Mouse (Mus musculus) megakaryocyte, embryonic 14.5 days (primary cell): ENCODE measurements around the gene Sfmbt2. TPM values are rescaled to one million over a fixed set of nuclear protein-coding genes. Genes with fewer than 3 reads are reported as not detected.
A peak's percentile ranks its signal among the peaks of the same experiment; 100 is the strongest.

ENCODE experiments used
- H3K27me3 ChIP-seq: replicated peaks from 2 replicates; pipeline ENCODE3; 2012; ENCODE audit warnings: inconsistent platforms
- H3K36me3 ChIP-seq: replicated peaks from 2 replicates; pipeline ENCODE3; 2012; ENCODE audit warnings: low read length, inconsistent platforms, mixed read lengths
- H3K4me1 ChIP-seq: 2 replicates; pipeline ENCODE4 v1.6.1; 2012; ENCODE audit warnings: inconsistent platforms
- H3K4me3 ChIP-seq: replicated peaks from 2 replicates; pipeline ENCODE3; 2012; ENCODE audit warnings: moderate library complexity, mild to moderate bottlenecking, inconsistent platforms
- H3K9me3 ChIP-seq: 2 replicates; pipeline ENCODE4 v1.6.1; 2012; ENCODE audit warnings: inconsistent platforms
- FLI1 ChIP-seq: IDR thresholded peaks from 2 replicates; pipeline ENCODE4 v1.6.1; 2012; ENCODE audit warnings: low read length, inconsistent platforms, mixed read lengths
- GATA1 ChIP-seq: IDR thresholded peaks from 3 replicates; pipeline ENCODE4 v1.6.1; 2012; ENCODE audit warnings: mixed read lengths, low read length, inconsistent platforms, borderline replicate concordance
- polyA plus RNA-seq: library from polyadenylated mRNA; stranded (reverse); fragments of >175 nt; gene quantifications from 2 replicates; pipeline ENCODE4 v1.2.3, GENCODE M21; 2012; ENCODE audit warnings: low replicate concordance; ENCODE audit not compliant: insufficient read depth

The Sfmbt2 gene
- polyA plus RNA-seq, 1 experiment, result not detected

- peaks cover 82% of the 10 kb centered on the region for H3K27me3 ChIP-seq
- peaks cover 51% of the 10 kb centered on the region for H3K4me1 ChIP-seq
- peaks cover 19% of the 10 kb centered on the region for H3K9me3 ChIP-seq
- TF ChIP-seq GATA1 (no peak), FLI1 (no peak)
- no peak overlapping the region for H3K4me3 ChIP-seq
- H3K36me3 ChIP-seq, result no peaks in the 10 kb centered on the region
Observed at GRCm38 (mm10) chr2:10371459-10371817, 1.1 kb downstream of the Sfmbt2 start.

- Histone ChIP-seq H3K4me1 (peaks cover 51% of the 10 kb centered on the region), H3K36me3 (no peaks in the 10 kb centered on the region), H3K4me3 (peak overlapping the region; percentile 93), H3K27me3 (peaks cover 81% of the 10 kb centered on the region), H3K9me3 (peaks cover 19% of the 10 kb centered on the region)
- TF ChIP-seq GATA1 (no peak), FLI1 (no peak)
Observed at GRCm38 (mm10) chr2:10371899-10372298, 1.6 kb downstream of the Sfmbt2 start.

GRCm38 (mm10) chr2:10372321-10372723 is 2.0 kb downstream of the Sfmbt2 start:
- no peak for TF ChIP-seq GATA1
- TF ChIP-seq FLI1, result no peak
- Histone ChIP-seq H3K4me1 (peaks cover 51% of the 10 kb centered on the region), H3K36me3 (no peaks in the 10 kb centered on the region), H3K4me3 (peak overlapping the region; percentile 93), H3K9me3 (peaks cover 19% of the 10 kb centered on the region), H3K27me3 (peaks cover 79% of the 10 kb centered on the region)

- peaks cover 51% of the 10 kb centered on the region for H3K4me1 ChIP-seq
- peak overlapping the region; percentile 93 for H3K4me3 ChIP-seq
- peaks cover 19% of the 10 kb centered on the region for H3K9me3 ChIP-seq
- no peaks in the 10 kb centered on the region for H3K36me3 ChIP-seq
- TF ChIP-seq GATA1 (no peak), FLI1 (no peak)
- peaks cover 82% of the 10 kb centered on the region for H3K27me3 ChIP-seq
Observed at GRCm38 (mm10) chr2:10372776-10373507, 2.6 kb downstream of the Sfmbt2 start.

GRCm38 (mm10) chr2:10373508-10374206 is 3.3 kb downstream of the Sfmbt2 start:
- Histone ChIP-seq H3K36me3 (no peaks in the 10 kb centered on the region), H3K4me3 (peak overlapping the region; percentile 93), H3K4me1 (peaks cover 51% of the 10 kb centered on the region), H3K9me3 (peaks cover 19% of the 10 kb centered on the region), H3K27me3 (peaks cover 76% of the 10 kb centered on the region)
- TF ChIP-seq FLI1 (no peak), GATA1 (no peak)

- H3K36me3 ChIP-seq, result no peaks in the 10 kb centered on the region
- H3K27me3 ChIP-seq, result peaks cover 71% of the 10 kb centered on the region
- peaks cover 50% of the 10 kb centered on the region for H3K4me1 ChIP-seq
- H3K9me3 ChIP-seq, result peaks cover 19% of the 10 kb centered on the region
- TF ChIP-seq FLI1 (no peak), GATA1 (no peak)
- H3K4me3 ChIP-seq, result peak overlapping the region; percentile 93
Observed at GRCm38 (mm10) chr2:10374207-10375023, 4.1 kb downstream of the Sfmbt2 start.

GRCm38 (mm10) chr2:10375024-10375372 is 4.7 kb downstream of the Sfmbt2 start:
- peaks cover 18% of the 10 kb centered on the region for H3K9me3 ChIP-seq
- peak overlapping the region; percentile 93 for H3K4me3 ChIP-seq
- H3K36me3 ChIP-seq, result no peaks in the 10 kb centered on the region
- TF ChIP-seq GATA1 (no peak), FLI1 (no peak)
- H3K27me3 ChIP-seq, result peaks cover 65% of the 10 kb centered on the region
- peaks cover 44% of the 10 kb centered on the region for H3K4me1 ChIP-seq

- H3K27me3 ChIP-seq, result peaks cover 2% of the 10 kb centered on the region
- peaks cover 4% of the 10 kb centered on the region for H3K36me3 ChIP-seq
- no peak overlapping the region for H3K4me3 ChIP-seq
- no peaks in the 10 kb centered on the region; the same call in 1 of the 2 replicates for H3K4me1 ChIP-seq
- H3K9me3 ChIP-seq, result no peaks in the 10 kb centered on the region
- TF ChIP-seq FLI1 (no peak), GATA1 (no peak)
Observed at GRCm38 (mm10) chr2:10389988-10390387, 19.7 kb downstream of the Sfmbt2 start.

GRCm38 (mm10) chr2:10390791-10391190 is 20.5 kb downstream of the Sfmbt2 start:
- TF ChIP-seq FLI1 (no peak), GATA1 (no peak)
- Histone ChIP-seq H3K9me3 (no peaks in the 10 kb centered on the region), H3K36me3 (peaks cover 4% of the 10 kb centered on the region)

GRCm38 (mm10) chr2:10395143-10395542 is 24.8 kb downstream of the Sfmbt2 start:
- no peak for TF ChIP-seq GATA1
- no peak for TF ChIP-seq FLI1
- peaks cover 2% of the 10 kb centered on the region for H3K27me3 ChIP-seq
- no peaks in the 10 kb centered on the region for H3K9me3 ChIP-seq
- H3K4me3 ChIP-seq, result no peak overlapping the region
- no peaks in the 10 kb centered on the region for H3K4me1 ChIP-seq
- peaks cover 4% of the 10 kb centered on the region for H3K36me3 ChIP-seq

More at GRCm38 (mm10) chr2:10390791-10391190, 20.5 kb downstream of the Sfmbt2 start:
- Histone ChIP-seq H3K4me3 (no peak overlapping the region), H3K27me3 (peaks cover 2% of the 10 kb centered on the region), H3K4me1 (no peaks in the 10 kb centered on the region; the same call in 1 of the 2 replicates)
